Mouse (Mus musculus) thymus, adult 18-20 months (tissue): Measurements from ENCODE around the gene Adam12.

Experiments
- DNase-seq, 2 experiments: peaks; one replicate each; pipeline ENCODE4 v3.0.0; 2022; ENCODE audit warnings: mixed read lengths in 2 of 2

Gene Adam12

GRCm38 (mm10) chr7:134079980-134080725 is 151.8 kb downstream of the Adam12 start:
- no peak for DNase-seq

DNA sequence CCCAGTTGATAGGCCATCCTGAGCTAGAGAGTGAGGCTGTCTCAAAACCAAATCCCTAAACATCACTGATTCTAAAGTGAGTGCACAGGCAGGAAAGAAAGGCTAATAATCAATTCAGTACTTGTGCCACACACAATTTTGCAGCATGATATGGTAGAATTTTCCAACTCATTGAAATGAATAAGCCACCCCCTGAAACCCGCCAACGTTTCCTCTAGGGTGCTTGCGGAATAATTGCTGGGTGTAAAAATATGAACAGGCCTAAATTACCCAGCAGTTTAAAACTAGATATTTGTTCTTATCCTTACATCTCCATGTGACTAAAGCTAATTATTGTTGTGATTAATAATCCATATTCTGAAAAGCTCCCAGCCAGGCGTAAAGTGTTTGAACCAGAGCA is 154.3 kb downstream of the Adam12 start:
- DNase-seq: no peak

DNA sequence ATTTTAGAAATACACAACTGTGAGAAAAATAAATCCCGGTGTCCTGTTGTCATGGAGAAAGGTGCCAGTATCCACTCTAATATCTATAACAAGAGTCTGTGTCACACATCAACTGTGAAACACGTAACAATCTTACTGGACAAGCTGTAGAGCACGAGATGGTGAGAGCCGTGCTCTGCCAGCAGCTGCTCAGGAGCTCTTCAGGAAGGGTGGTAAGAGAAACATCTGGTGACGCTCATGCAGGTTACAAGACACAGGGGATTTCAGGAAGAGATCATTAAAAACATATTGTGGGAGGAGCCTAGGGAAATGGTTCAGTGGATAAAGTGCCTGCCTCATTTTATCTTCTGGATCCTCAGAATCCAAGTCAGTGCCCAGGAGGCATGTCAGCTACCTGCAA is 158.9 kb downstream of the Adam12 start:
- DNase-seq: no peak

DNA sequence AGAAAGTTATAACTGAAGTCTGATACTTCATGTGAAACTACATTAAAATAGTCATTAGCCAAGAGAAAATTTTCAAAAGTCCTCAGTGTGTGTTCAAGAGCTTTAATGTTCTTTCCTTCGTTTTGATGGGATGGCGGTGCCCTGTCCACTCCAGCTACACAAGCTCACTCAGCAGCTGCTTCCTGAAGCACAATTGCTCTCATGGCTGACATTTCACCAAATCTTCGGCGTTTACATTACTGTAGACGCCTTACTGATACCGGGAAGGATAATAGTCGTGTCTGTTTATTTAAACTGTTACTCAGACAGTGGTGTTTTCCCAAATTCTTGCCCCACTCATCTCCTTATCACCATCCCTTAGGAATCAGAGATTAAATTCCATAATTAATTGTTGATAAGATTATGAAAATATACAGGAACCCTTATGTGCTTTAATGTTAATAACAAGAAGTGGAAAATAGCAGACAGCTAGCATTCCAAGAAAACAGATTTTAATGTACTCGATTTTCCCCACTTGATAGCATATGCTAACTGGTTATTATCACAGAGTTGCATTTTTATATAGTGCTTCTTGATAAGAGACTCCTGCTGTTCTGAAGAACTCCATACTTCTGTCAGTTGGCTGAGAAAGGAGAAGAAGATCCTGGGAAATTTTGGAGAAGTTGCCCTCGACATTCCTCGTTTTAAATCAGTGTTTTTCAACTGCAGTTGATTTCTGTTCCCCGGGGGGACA is 160.6 kb downstream of the Adam12 start:
- DNase-seq: no peak

DNA sequence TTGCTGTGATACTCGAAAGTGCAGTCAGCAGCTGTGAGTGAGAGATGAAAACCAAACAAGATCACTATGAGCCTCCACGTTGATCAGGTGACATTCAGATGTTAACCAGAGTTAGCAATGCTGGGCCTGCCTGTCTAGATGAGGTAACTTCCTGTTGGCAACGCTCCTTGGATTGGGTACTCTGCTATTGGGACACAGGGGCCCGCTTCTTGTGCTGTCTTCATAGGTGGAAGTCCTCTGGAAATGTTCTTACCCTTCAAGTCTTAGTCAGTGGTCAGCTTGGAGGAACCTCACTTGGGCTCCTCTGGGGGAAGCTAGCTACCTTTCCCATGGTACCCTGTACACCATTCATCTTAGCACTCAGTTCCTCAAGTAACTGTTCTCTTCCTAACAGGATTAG is 169.3 kb downstream of the Adam12 start:
- no peak for DNase-seq

- DNase-seq: no peak
Measured at GRCm38 (mm10) chr7:134052486-134052885, 179.5 kb downstream of the Adam12 start.

DNA sequence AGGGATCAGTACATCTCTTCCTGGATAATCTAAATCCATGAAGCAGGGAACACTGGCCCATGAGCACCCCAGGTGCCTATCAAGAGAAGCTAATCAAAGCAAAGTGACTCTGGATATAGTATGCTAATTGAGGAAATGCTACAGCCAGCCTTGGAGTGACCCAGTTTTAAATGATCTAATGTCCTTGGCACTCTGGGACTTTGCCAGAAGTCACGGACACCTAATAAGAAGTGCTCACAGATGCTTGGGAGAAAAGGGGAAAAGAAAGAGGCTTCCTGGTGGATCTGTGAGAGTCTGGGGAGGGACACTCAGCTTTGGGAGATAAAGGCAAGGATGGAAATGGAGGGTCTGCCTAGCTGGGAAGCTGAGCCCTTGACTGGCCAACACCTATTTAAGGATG is 181.6 kb downstream of the Adam12 start:
- no peak for DNase-seq

GRCm38 (mm10) chr7:134046376-134046775 is 185.6 kb downstream of the Adam12 start:
- DNase-seq: no peak

- no peak for DNase-seq
Measured at GRCm38 (mm10) chr7:134043576-134043975, 188.4 kb downstream of the Adam12 start.

DNA sequence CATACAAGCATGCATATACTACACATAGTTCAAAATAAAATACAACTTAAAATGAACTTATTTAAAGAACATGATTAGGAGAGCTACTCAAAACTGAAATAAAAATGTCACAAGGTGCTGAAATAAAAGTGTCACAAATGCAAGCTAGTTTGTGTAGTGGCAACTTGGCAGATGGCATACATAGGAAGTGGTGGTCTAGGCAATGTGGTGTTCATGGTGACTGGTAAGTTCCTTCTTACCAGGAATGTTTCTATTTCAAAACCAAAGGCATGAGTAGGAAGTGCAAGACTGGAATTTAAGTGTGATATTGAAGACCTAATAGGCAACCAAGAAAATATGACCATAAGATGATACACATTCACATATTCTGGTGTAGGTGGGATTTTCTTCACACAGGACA is 189.3 kb downstream of the Adam12 start:
- no peak for DNase-seq

DNA sequence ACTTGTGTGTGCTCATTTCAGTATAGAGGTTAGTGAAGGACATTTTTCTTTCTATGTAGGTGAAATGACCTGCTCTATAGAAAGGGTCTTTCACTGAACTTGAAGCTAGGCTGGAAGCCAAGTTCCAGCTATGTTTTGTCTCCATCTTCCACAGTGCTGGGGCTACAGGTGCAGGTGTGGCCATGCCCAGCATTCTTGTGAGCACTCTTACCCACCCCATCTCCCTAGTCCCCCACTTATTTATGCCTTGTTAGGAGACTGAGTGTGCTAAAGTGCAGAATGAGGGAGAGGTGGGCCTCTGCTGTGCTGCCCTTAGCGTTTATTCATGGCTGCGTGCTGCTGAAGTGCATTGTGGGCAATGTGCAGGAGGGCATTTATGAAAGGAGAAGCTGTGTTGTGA is 198.0 kb downstream of the Adam12 start:
- no peak for DNase-seq

DNA sequence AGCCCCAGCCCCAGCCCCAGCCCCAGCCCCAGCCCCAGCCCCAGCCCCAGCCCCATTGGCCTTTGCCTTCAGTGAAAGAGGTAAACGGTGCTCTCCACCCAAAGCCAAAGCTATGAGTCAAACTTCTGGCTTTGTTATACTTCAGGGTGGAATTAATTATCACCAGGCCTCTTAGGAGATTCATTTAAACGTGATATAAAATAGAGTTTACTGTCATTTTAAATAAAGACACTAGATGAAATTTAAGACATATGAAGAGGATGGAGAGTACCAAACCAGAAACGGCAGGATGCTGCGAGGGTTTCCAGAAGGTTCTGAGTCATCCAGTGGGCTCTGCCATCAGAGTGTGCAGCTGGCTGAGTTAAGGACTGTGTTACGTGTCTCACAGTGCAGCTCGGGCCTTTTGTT is 199.0 kb downstream of the Adam12 start:
- DNase-seq: no peak

- DNase-seq: no peak
Measured at GRCm38 (mm10) chr7:134031787-134032186, 200.2 kb downstream of the Adam12 start.

- no peak for DNase-seq
Measured at GRCm38 (mm10) chr7:134031256-134031655, 200.7 kb downstream of the Adam12 start.

DNA sequence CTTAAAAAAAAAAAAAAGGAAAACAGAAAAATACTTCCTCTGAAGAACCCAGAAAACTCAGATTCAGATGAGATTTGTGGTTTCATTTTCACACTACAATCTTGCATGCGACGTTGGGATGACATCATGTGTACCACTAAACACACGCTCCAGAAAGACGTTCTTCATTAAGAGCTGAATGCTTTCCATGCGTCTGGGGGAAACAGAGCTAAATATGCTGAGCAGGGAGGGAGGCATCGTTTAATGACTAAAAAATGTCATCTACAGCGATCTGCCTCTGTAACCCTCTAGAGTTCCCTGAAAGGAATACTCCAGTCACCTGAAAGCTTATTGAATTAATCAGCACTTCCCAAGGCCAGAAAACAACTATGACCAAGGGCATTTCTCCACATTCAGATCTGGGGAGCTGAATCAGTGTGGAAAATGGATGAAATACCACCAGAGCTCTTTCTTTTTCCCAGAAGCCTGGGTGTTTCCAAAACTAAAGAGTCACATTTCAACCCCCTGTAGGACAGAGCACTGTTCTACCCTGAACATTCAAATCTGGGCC is 203.6 kb downstream of the Adam12 start:
- no peak for DNase-seq

- DNase-seq: no peak
Measured at GRCm38 (mm10) chr7:134027020-134027415, 204.9 kb downstream of the Adam12 start.

DNA sequence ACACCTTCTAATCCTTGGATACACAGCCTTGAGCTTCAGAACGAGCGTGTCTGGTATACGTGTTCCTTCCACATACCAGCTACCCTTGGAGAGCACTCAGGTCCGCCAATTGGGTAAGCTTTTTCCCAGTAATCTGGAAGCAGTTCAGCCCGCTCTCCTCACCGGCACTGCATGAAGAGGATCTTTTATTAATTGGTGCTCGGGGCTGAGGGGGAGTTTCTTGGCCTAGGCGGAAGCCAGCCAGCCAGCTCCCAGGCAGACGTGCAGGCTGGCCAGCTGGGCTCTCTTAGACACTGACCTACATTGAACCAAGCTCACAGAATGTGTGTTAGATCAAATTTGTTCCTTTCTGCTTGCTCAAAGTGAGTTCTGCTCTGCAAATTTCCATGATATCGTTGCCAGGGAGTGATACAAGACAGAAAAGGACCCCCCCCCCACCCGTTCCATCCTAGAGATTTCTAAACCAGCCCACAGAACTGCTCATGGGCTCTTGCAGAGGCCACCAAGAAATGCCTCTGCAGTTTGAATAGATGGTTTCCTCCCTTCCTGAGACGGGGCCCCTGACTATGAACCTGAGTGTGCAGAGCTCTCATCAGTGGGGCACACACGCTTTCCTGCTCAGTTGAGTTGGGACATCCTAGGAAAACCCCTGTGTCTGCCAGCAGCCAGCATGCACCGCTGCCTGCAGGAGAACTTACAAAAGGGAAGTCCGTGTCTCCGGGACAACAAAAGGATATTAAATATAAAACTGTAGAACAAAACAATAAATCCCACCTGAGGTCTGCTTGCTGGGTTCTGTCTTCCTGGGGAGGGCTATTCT is 205.5 kb downstream of the Adam12 start:
- no peak for DNase-seq

- no peak for DNase-seq
Measured at GRCm38 (mm10) chr7:134022157-134022885, 209.6 kb downstream of the Adam12 start.

DNA sequence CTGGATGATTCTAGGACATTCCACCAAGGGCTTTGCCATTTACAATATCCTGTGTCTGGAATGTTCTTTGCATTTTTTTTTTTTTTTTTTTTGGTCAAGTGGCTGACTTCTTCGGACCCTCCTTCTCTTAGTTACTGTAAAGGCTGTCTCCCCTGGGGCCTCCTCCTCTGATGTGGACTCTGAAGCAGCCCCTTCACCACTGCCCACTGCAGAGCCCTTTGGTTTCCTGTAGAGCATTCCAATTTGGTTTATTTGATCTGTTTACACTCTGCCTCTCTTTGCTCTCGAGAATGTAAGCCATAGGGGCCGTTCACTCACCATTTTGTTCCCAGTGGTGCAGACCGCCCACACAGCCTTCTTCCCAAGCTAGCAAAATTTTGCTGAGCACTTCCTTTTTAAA is 216.7 kb downstream of the Adam12 start:
- no peak for DNase-seq

GRCm38 (mm10) chr7:134014733-134015132 is 217.2 kb downstream of the Adam12 start:
- DNase-seq: no peak

- DNase-seq: no peak
Measured at GRCm38 (mm10) chr7:134009157-134009556, 222.8 kb downstream of the Adam12 start.

GRCm38 (mm10) chr7:134007942-134008361 is 224.0 kb downstream of the Adam12 start:
- no peak for DNase-seq

DNA sequence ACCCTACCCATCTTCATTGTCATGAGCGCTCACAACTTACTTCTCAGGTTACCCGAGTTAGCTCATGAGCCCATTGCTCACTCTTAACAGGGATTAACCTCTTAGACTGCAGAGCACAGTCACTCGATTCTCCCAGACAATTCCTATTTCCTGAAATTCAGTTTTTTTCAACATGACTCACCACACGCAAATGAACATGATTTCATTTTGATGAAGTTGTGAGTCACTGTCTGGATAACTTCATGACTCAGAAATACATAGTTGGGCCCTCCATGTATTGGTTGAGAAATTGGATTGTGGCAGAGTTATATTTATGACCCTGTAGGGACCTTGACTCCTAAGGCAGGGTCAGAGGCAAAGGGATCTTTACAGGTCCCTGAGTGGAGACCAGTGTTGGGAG is 230.4 kb downstream of the Adam12 start:
- DNase-seq: no peak
